Mouse (Mus musculus) ES-E14 (cell line): Measurements from ENCODE around the gene Lysmd4. TPM values are rescaled to one million over a fixed set of nuclear protein-coding genes. Genes with fewer than 3 reads are reported as not detected.

Experiments
- DNase-seq: peaks from one replicate; pipeline ENCODE4 v3.0.0-alpha.2; 2013; ENCODE audit warnings: low read depth, low spot score
- H3K27ac ChIP-seq: 2 replicates; pipeline ENCODE4 v1.5.1; 2012; ENCODE audit warnings: low read depth, mild to moderate bottlenecking, low read length, moderate library complexity, mixed read lengths; ENCODE audit not compliant: poor library complexity, insufficient read depth, severe bottlenecking
- H3K36me3 ChIP-seq: 2 replicates; pipeline ENCODE4 v1.6.1; 2012; ENCODE audit warnings: mild to moderate bottlenecking, low read length, moderate library complexity, mixed read lengths; ENCODE audit not compliant: control insufficient read depth, poor library complexity, insufficient read depth, severe bottlenecking
- H3K4me1 ChIP-seq, 2 experiments: fragments of 150-350 bp in 1 of 2; sonication (generic) in 1 of 2; 2 replicates each; pipeline ENCODE4 v1.6.1; 2012; ENCODE audit warnings: low read length in 2 of 2, mild to moderate bottlenecking in 1 of 2, mixed read lengths in 1 of 2; ENCODE audit not compliant: control insufficient read depth in 2 of 2, insufficient read depth in 2 of 2, poor library complexity in 1 of 2
- H3K4me3 ChIP-seq, 2 experiments: fragments of 150-350 bp in 1 of 2; sonication (generic) in 1 of 2; 2 replicates each; pipeline ENCODE4 v1.5.1; 2012; ENCODE audit warnings: low read length in 2 of 2, low read depth in 1 of 2, mild to moderate bottlenecking in 1 of 2, mixed read lengths in 1 of 2; ENCODE audit not compliant: insufficient read depth in 1 of 2, poor library complexity in 1 of 2, severe bottlenecking in 1 of 2
- H3K9ac ChIP-seq: 2 replicates; pipeline ENCODE4 v1.6.1; 2012; ENCODE audit warnings: low read depth, mild to moderate bottlenecking, low read length, mixed read lengths; ENCODE audit not compliant: poor library complexity, insufficient read depth, severe bottlenecking
- H3K9me3 ChIP-seq: fragments of 150-350 bp; sonication (generic); 2 replicates; pipeline ENCODE4 v1.6.1; 2012; ENCODE audit warnings: low read depth, mild to moderate bottlenecking, low read length; ENCODE audit not compliant: control insufficient read depth, insufficient read depth
- CHD2 ChIP-seq: IDR thresholded peaks from 2 replicates; pipeline ENCODE4 v1.6.1; 2014; ENCODE audit warnings: mild to moderate bottlenecking, low read depth, low read length, inconsistent platforms
- HCFC1 ChIP-seq: IDR thresholded peaks from 2 replicates; pipeline ENCODE4 v1.6.1; 2012; ENCODE audit warnings: low read length, inconsistent platforms, borderline replicate concordance; ENCODE audit not compliant: insufficient read depth
- MAFK ChIP-seq: IDR thresholded peaks from 2 replicates; pipeline ENCODE4 v1.6.1; 2014; ENCODE audit warnings: mild to moderate bottlenecking, low read depth, low read length, inconsistent platforms; ENCODE audit not compliant: insufficient read depth
- ZC3H11A ChIP-seq: IDR thresholded peaks from 2 replicates; pipeline ENCODE4 v1.6.1; 2012; ENCODE audit warnings: low read depth, mild to moderate bottlenecking, inconsistent platforms, low read length, borderline replicate concordance
- ZNF384 ChIP-seq: IDR thresholded peaks from 2 replicates; pipeline ENCODE4 v1.6.1; 2012; ENCODE audit warnings: low read depth, low read length, inconsistent platforms
- in situ Hi-C, 2 experiments: fragments of 600-800 bp; cut with MboI; formaldehyde crosslinking; loops; one replicate each; pipeline ENCODE4 v1.15.1; 2025; ENCODE audit warnings: low sequenced_read_pairs in 2 of 2, inconsistent platforms in 1 of 2; ENCODE audit not compliant: unreplicated experiment in 2 of 2
- total RNA-seq: library from RNA; depleted of rRNA; stranded (reverse); fragments of 300-350 nt; gene quantifications from 2 replicates; pipeline ENCODE4 v1.2.3, GENCODE M21; 2012

The Lysmd4 gene
- total RNA-seq, 1 experiment: 6.1 TPM

DNA sequence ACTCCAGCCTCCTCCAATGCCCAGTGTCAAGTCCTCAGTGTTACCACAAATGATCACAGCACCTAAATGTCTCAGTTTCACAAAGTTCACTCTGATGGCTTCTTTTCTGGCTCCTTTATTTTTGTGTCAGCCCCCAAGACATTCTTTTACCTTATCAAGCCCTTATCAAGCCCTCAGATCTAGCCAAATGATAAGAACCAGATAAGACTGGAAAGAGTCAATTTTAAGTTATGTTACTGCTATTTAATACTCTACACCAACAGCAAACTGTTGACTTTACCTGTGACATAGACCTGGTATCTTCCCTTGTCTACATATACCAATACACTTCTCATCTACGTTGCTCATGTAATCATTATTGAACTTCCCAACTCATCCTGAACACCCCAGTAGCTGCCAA lies 74.1 kb downstream of the Lysmd4 start:
- Histone ChIP-seq H3K27ac (no peak overlapping the region), H3K36me3 (no peaks in the 10 kb centered on the region), H3K4me3 (no peak overlapping the region), H3K9ac (no peak overlapping the region), H3K4me1 (no peaks in the 10 kb centered on the region), H3K9me3 (no peaks in the 10 kb centered on the region)
- DNase-seq: no peak
- in situ Hi-C loops: no loop called here
- TF ChIP-seq HCFC1 (no peak), MAFK (no peak), ZNF384 (no peak), ZC3H11A (no peak), CHD2 (no peak)

DNA sequence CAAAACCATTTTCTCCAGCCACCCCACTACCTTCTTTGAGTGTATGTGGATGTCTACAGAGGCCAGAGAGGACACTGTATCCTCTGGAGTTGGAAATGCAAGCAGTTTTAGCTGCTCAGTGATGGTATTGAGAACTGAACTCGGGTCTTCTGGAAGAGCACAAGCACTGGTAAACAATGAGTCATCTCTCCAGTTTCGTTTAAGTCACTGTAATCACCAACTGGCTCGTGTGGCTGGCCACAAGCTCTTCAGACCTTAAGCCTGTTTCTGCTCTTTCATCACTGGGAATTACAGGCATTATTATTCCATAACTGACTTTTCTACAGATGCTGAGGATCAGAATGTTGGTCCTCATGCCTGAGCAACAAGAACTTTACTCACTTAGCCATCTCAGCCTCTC lies 82.6 kb downstream of the Lysmd4 start:
- H3K4me1 ChIP-seq: no peaks in the 10 kb centered on the region
- TF ChIP-seq ZNF384 (no peak), CHD2 (no peak), HCFC1 (no peak), MAFK (no peak), ZC3H11A (no peak)
- in situ Hi-C loops: no loop called here
- no peaks in the 10 kb centered on the region for H3K9me3 ChIP-seq
- no peak overlapping the region for H3K27ac ChIP-seq
- H3K36me3 ChIP-seq: no peaks in the 10 kb centered on the region
- H3K4me3 ChIP-seq: no peak overlapping the region
- no peak for DNase-seq
- H3K9ac ChIP-seq: no peak overlapping the region

DNA sequence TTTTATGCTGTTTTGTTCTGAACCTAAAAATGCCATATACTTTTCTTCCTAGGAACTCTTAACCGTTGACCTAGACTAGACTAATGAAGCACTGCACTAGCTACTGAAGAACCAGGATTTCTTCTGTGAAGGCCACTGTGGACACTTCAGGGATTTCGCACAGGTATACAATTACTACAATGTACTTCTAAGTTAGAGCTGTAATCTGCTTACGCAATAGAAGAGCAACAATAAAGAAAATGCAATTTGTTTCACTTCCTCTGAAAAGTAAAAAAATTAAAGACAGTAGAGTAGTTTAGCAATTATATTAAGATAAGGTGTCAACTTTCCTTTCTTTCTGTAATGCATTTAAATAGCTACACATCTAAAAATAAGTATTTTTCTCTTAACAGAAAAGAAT lies 84.7 kb downstream of the Lysmd4 start:
- TF ChIP-seq MAFK (no peak), CHD2 (no peak), ZNF384 (no peak), ZC3H11A (no peak), HCFC1 (no peak)
- Histone ChIP-seq H3K4me1 (no peaks in the 10 kb centered on the region), H3K9me3 (no peaks in the 10 kb centered on the region), H3K9ac (no peak overlapping the region), H3K4me3 (no peak overlapping the region), H3K36me3 (no peaks in the 10 kb centered on the region), H3K27ac (no peak overlapping the region)
- no peak for DNase-seq
- in situ Hi-C loops: no loop called here

DNA sequence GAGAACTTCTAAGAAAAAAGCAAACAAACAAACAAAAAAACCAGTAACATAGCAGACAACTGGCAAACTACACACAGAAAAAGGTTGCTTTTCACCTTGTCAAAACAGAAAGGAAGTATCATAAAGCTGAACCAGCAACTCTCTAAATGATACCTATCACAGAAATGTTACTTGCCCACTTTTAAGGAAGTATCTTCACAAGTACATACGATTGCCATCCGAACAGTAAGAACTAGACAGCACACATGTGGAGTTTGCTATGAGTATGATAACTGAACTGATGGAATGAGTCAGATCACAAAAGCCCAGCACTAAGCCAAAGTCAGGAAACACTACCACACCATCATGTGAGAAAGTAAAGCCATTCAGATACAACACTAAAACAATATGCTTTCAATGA lies 85.8 kb downstream of the Lysmd4 start:
- Histone ChIP-seq H3K4me1 (no peaks in the 10 kb centered on the region), H3K36me3 (no peaks in the 10 kb centered on the region), H3K27ac (no peak overlapping the region), H3K9me3 (no peaks in the 10 kb centered on the region), H3K9ac (no peak overlapping the region), H3K4me3 (no peak overlapping the region)
- in situ Hi-C loops: no loop called here
- DNase-seq: no peak
- TF ChIP-seq ZC3H11A: no peak
- no peak for TF ChIP-seq ZNF384
- TF ChIP-seq CHD2: no peak
- no peak for TF ChIP-seq MAFK
- TF ChIP-seq HCFC1: no peak

DNA sequence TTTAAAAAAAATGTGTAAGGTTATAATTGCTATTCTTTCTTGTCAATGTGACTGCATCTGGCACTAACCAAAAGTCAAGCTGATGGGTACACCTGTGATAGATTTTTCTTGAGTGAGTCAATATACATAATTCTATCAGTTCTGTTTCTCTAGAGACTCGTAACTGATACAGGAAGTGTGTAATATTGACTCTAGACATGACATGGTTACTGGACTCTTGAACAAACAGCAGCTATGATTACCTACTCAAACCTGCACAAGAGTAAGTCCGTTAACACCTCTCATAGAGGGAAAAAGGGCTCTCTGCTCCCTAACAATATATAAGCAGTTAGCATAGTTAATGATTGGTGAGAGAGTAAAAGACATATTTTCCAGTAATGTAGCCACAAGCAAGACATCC lies 87.8 kb downstream of the Lysmd4 start:
- Histone ChIP-seq H3K27ac (no peak overlapping the region), H3K36me3 (no peaks in the 10 kb centered on the region), H3K9ac (no peak overlapping the region), H3K4me1 (no peaks in the 10 kb centered on the region), H3K9me3 (no peaks in the 10 kb centered on the region), H3K4me3 (no peak overlapping the region)
- TF ChIP-seq MAFK: no peak
- TF ChIP-seq CHD2: no peak
- TF ChIP-seq HCFC1: no peak
- TF ChIP-seq ZNF384: no peak
- TF ChIP-seq ZC3H11A: no peak
- in situ Hi-C loops: no loop called here
- no peak for DNase-seq
